Mouse (Mus musculus): ENCODE measurements around the gene Mrps16. TPM values are rescaled to one million over a fixed set of nuclear protein-coding genes. Genes with fewer than 3 reads are reported as not detected.

Gene Mrps16
- total RNA-seq, 2 experiments from 2014 or later: 31.5 to 37.8 TPM

GRCm38 (mm10) chr14:20370798-20371197 is 22.6 kb downstream of the Mrps16 start:
- no peak for DNase-seq (ENCODE audit: low spot score in 2 of 2)

GRCm38 (mm10) chr14:20368271-20368670 is 25.2 kb downstream of the Mrps16 start:
- DNase-seq (ENCODE audit: low spot score in 2 of 2): no peak

GRCm38 (mm10) chr14:20363230-20363629 is 30.2 kb downstream of the Mrps16 start:
- no peak for DNase-seq (ENCODE audit: low spot score in 2 of 2)

- peak; percentile 94 to 96 for DNase-seq (ENCODE audit: low spot score in 2 of 2)
Measured at GRCm38 (mm10) chr14:20347991-20348541, 45.4 kb downstream of the Mrps16 start, which contains the start of the genes Ecd and Fam149b. Gene Ecd, minus strand, starts transcription at chr14:20348121. Gene Fam149b, plus strand, starts transcription at chr14:20348162.

GRCm38 (mm10) chr14:20347441-20347990 is 45.9 kb downstream of the Mrps16 start:
- no peak for DNase-seq (ENCODE audit: low spot score in 2 of 2)

GRCm38 (mm10) chr14:20345885-20346284 is 47.5 kb downstream of the Mrps16 start:
- no peak for DNase-seq (ENCODE audit: low spot score in 2 of 2)

GRCm38 (mm10) chr14:20340866-20341265 is 52.6 kb downstream of the Mrps16 start:
- DNase-seq (ENCODE audit: low spot score in 2 of 2): no peak

GRCm38 (mm10) chr14:20340149-20340548 is 53.3 kb downstream of the Mrps16 start:
- DNase-seq (ENCODE audit: low spot score in 2 of 2): peak; percentile 14 to 32

GRCm38 (mm10) chr14:20339415-20339814 is 54.0 kb downstream of the Mrps16 start:
- no peak for DNase-seq (ENCODE audit: low spot score in 2 of 2)

Other genes starting within 250 kb of the Mrps16 start
- under 1 TPM; 0.21 to 0.33 TPM for gene Kcnk5, start 211.8 kb downstream of the Mrps16 start, total RNA-seq (2021)
- gene Kcnk16, start 124.4 kb downstream of the Mrps16 start, total RNA-seq (2021): not detected
- 10 to 100 TPM; 19.5 to 20.6 TPM for gene Nudt13, start 98.9 kb downstream of the Mrps16 start, total RNA-seq (2021)
- gene Ecd, start 45.5 kb downstream of the Mrps16 start, total RNA-seq (2021): 10 to 100 TPM; 30.0 to 32.0 TPM
- gene Fam149b, start 45.5 kb downstream of the Mrps16 start, total RNA-seq (2021): 10 to 100 TPM; 43.0 to 50.2 TPM
- 10 to 100 TPM; 23.2 to 23.5 TPM for gene Dnajc9, start 4.7 kb downstream of the Mrps16 start, total RNA-seq (2021)
- gene Cfap70, start 58.6 kb upstream of the Mrps16 start, total RNA-seq (2021): 1 to 10 TPM; 1.5 to 3.4 TPM
- gene Anxa7, start 86.5 kb upstream of the Mrps16 start, total RNA-seq (2021): 10 to 100 TPM; 50.2 to 53.5 TPM
- 1 to 10 TPM; 1.7 to 1.8 TPM for gene Mss51, start 103.3 kb upstream of the Mrps16 start, total RNA-seq (2021)
- gene Ppp3cb, start 152.9 kb upstream of the Mrps16 start, total RNA-seq (2021): 100 to 1,000 TPM; 397 to 418 TPM
- gene Usp54, start 247.4 kb upstream of the Mrps16 start, total RNA-seq (2021): 10 to 100 TPM; 27.8 to 29.2 TPM